ENCODE assay signal across 8 mouse cellular contexts in the genomic region with DNA sequence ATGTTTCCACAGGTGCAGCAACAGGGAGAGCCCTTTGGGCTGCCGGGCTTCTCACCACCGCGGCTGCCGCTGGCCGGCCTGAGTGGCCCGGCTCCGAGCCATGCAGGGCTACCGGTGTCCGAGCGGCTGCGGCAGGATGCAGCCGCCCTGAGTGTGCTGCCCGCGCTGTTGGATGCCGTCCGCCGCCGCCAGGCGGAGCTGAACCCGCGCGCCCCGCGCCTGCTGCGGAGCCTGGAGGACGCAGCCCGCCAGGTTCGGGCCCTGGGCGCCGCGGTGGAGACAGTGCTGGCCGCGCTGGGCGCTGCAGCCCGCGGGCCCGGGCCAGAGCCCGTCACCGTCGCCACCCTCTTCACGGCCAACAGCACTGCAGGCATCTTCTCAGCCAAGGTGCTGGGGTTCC. TPM values are rescaled to one million over a fixed set of nuclear protein-coding genes. Genes with fewer than 3 reads are reported as not detected.
DNase-seq lines count a peak whose midpoint lies in the region.

No protein-coding gene starts in this region.

- H3K4me3 ChIP-seq in megakaryocyte, embryonic 14.5 days (replicated peaks): peak overlapping the region; percentile 74

- H3K4me1 ChIP-seq in megakaryocyte, embryonic 14.5 days: peaks cover 24% of the 10 kb centered on the region

- peak; percentile 86 for DNase-seq in adrenal gland, postnatal 10 days
- peak; percentile 76 for DNase-seq in embryo, embryonic 10.5 days (ENCODE audit: low spot score)
- DNase-seq in gastrocnemius, postnatal 36 days: peak; percentile 56 to 60
- peak; percentile 61 for DNase-seq in induced T-regulatory cell, adult 2 months (ENCODE audit: low read depth)
- DNase-seq in left cerebral cortex, postnatal 25 days (ENCODE audit: low spot score in 2 of 2): peak; percentile 58
- peak; percentile 33 for DNase-seq in retina, postnatal 7 days (ENCODE audit: low read depth, low spot score)
- DNase-seq in thymus, postnatal 4 days: peak; percentile 86

- no peaks in the 10 kb centered on the region for H3K36me3 ChIP-seq in megakaryocyte, embryonic 14.5 days (replicated peaks; ENCODE audit: low read length)

- intact Hi-C loops in gastrocnemius, postnatal 36 days (cut with DNase I): no loop called here
- intact Hi-C loops in left cerebral cortex, postnatal 25 days (cut with DNase I): no loop called here

- H3K27me3 ChIP-seq in megakaryocyte, embryonic 14.5 days (replicated peaks): peaks cover 50% of the 10 kb centered on the region

- H3K9me3 ChIP-seq in megakaryocyte, embryonic 14.5 days: no peaks in the 10 kb centered on the region

RNA-seq across cellular contexts. Expression of a gene that starts 4.5 kb away (rescaled TPM):
- 1 to 10 TPM; 6.3 to 6.8 TPM for total RNA-seq in adrenal gland, postnatal 10 days (2021)
- total RNA-seq in gastrocnemius, postnatal 36 days (2021): 10 to 100 TPM; 14.6 to 18.7 TPM
- total RNA-seq in left cerebral cortex, postnatal 25 days (2021): 1 to 10 TPM; 2.6 to 3.4 TPM
- polyA plus RNA-seq in megakaryocyte, embryonic 14.5 days (2012; ENCODE audit: insufficient read depth, low replicate concordance): not detected in 2 replicates

RNA-seq across cellular contexts. Expression of a gene that starts 8.3 kb away (rescaled TPM):
- 10 to 100 TPM; 77.0 to 81.8 TPM for total RNA-seq in adrenal gland, postnatal 10 days (2021)
- total RNA-seq in gastrocnemius, postnatal 36 days (2021): 10 to 100 TPM; 33.7 to 35.3 TPM
- 10 to 100 TPM; 37.6 to 43.0 TPM for total RNA-seq in left cerebral cortex, postnatal 25 days (2021)
- 52.6 and 165 TPM in 2 replicates for polyA plus RNA-seq in megakaryocyte, embryonic 14.5 days (2012; ENCODE audit: insufficient read depth, low replicate concordance)

RNA-seq across cellular contexts. Expression of a gene that starts 15.0 kb away (rescaled TPM):
- total RNA-seq in adrenal gland, postnatal 10 days (2021): not detected
- total RNA-seq in gastrocnemius, postnatal 36 days (2021): not detected
- total RNA-seq in left cerebral cortex, postnatal 25 days (2021): not detected
- not detected in 2 replicates for polyA plus RNA-seq in megakaryocyte, embryonic 14.5 days (2012; ENCODE audit: insufficient read depth, low replicate concordance)

RNA-seq across cellular contexts. Expression of a gene that starts 27.4 kb away (rescaled TPM):
- total RNA-seq in adrenal gland, postnatal 10 days (2021): 10 to 100 TPM; 12.3 to 18.5 TPM
- total RNA-seq in gastrocnemius, postnatal 36 days (2021): 1 to 10 TPM; 1.9 to 2.5 TPM
- 10 to 100 TPM; 81.3 to 88.2 TPM for total RNA-seq in left cerebral cortex, postnatal 25 days (2021)
- polyA plus RNA-seq in megakaryocyte, embryonic 14.5 days (2012; ENCODE audit: insufficient read depth, low replicate concordance): 54.6 and 102 TPM in 2 replicates

RNA-seq across cellular contexts. Expression of a gene that starts 52.6 kb away (rescaled TPM):
- 10 to 100 TPM; 31.5 to 32.0 TPM for total RNA-seq in adrenal gland, postnatal 10 days (2021)
- 1 to 10 TPM; 8.4 to 9.2 TPM for total RNA-seq in gastrocnemius, postnatal 36 days (2021)
- total RNA-seq in left cerebral cortex, postnatal 25 days (2021): 10 to 100 TPM; 23.1 to 23.7 TPM
- 27.3 and 62.4 TPM in 2 replicates for polyA plus RNA-seq in megakaryocyte, embryonic 14.5 days (2012; ENCODE audit: insufficient read depth, low replicate concordance)

Comparison
In these comparisons a context has a peak if more than half of its experiments do, and no peak if none do; other contexts are left out.
1. Peak in every context shown above with its lines: DNase-seq and H3K4me3 ChIP-seq.
2. DNase-seq: peak in every context shown above with its lines; median percentile 86 in adrenal gland, postnatal 10 days; 86 in thymus, postnatal 4 days; 76 in embryo, embryonic 10.5 days; 61 in induced T-regulatory cell, adult 2 months; 58 in gastrocnemius, postnatal 36 days; 58 in left cerebral cortex, postnatal 25 days; 33 in retina, postnatal 7 days.